Mouse (Mus musculus) C2C12 (cell line): ENCODE results near the gene Golga3.

Experiments
- CEBPB ChIP-seq: IDR thresholded peaks from one replicate; pipeline ENCODE4 v1.6.1; 2011; ENCODE audit warnings: low read depth, mild to moderate bottlenecking, control low read depth, moderate library complexity
- CTCF ChIP-seq: IDR thresholded peaks from one replicate; pipeline ENCODE4 v1.5.1; 2011; ENCODE audit not compliant: control insufficient read depth, insufficient read depth, insufficient read length
- FOSL1 ChIP-seq: IDR thresholded peaks from one replicate; pipeline ENCODE4 v1.8.0; 2011; ENCODE audit warnings: mild to moderate bottlenecking, low read length; ENCODE audit not compliant: poor library complexity, insufficient read depth, severe bottlenecking
- MAX ChIP-seq: IDR thresholded peaks from one replicate; pipeline ENCODE4 v1.6.1; 2011; ENCODE audit warnings: mild to moderate bottlenecking, control low read depth
- MYOD1 ChIP-seq: IDR thresholded peaks from one replicate; pipeline ENCODE4 v1.6.1; 2011; ENCODE audit warnings: low read depth; ENCODE audit not compliant: control insufficient read depth, insufficient read length
- MYOG ChIP-seq: IDR thresholded peaks from one replicate; pipeline ENCODE4 v1.6.1; 2011; ENCODE audit not compliant: control insufficient read depth, insufficient read length; ENCODE audit errors: extremely low read depth
- USF1 ChIP-seq: IDR thresholded peaks from one replicate; pipeline ENCODE4 v1.6.1; 2011; ENCODE audit warnings: low read depth, mild to moderate bottlenecking, control low read depth, moderate library complexity

DNA sequence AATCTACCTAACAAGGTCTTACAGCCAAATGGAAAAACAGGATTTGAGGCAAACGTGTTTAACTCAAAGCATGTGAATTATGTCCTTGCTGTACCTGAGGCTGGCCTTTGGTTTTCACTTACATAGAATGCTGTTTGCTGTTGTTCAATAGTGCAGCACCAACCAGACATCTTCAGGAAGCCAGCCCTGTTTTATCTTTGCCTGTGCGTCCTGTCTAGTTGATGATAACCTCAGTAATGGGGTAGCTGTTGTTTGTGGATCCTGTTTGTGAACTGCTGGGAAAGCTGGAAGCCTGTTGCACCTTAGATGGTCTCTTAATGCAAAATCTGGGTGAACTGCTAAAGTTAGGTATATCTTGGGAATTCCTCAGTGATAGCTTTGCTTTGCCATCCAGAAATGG lies 2.1 kb downstream of the Golga3 start:
- no peak for TF ChIP-seq CTCF
- no peak for TF ChIP-seq MYOG
- TF ChIP-seq CEBPB: no peak
- TF ChIP-seq MYOD1: no peak
- no peak for TF ChIP-seq USF1
- no peak for TF ChIP-seq MAX
- no peak for TF ChIP-seq FOSL1
